Mouse (Mus musculus): ENCODE measurements around the gene Cd82.

The Cd82 gene

GRCm38 (mm10) chr2:93415281-93415680 is 47.7 kb downstream of the Cd82 start:
- DNase-seq (ENCODE audit: low spot score in 2 of 2) = no peak

GRCm38 (mm10) chr2:93414163-93414562 is 48.8 kb downstream of the Cd82 start:
- DNase-seq (ENCODE audit: low spot score in 2 of 2) = no peak

- peak; percentile 40 to 54 for DNase-seq (ENCODE audit: low spot score in 2 of 2)
These were observed 49.4 kb downstream of the Cd82 start for GRCm38 (mm10) chr2:93413367-93414014.

- no peak for DNase-seq (ENCODE audit: low spot score in 2 of 2)
These were observed 50.8 kb downstream of the Cd82 start for GRCm38 (mm10) chr2:93412101-93412500.

- DNase-seq (ENCODE audit: low spot score in 2 of 2) = no peak
These were observed 51.9 kb downstream of the Cd82 start for GRCm38 (mm10) chr2:93410899-93411570.

GRCm38 (mm10) chr2:93405017-93405425 is 57.9 kb downstream of the Cd82 start:
- no peak for DNase-seq (ENCODE audit: low spot score in 2 of 2)

GRCm38 (mm10) chr2:93404169-93404568 is 58.8 kb downstream of the Cd82 start:
- DNase-seq (ENCODE audit: low spot score in 2 of 2) = no peak

GRCm38 (mm10) chr2:93403267-93403666 is 59.7 kb downstream of the Cd82 start:
- no peak for DNase-seq (ENCODE audit: low spot score in 2 of 2)

- no peak for DNase-seq (ENCODE audit: low spot score in 2 of 2)
These were observed 71.7 kb downstream of the Cd82 start for GRCm38 (mm10) chr2:93391198-93391597.

- DNase-seq (ENCODE audit: low spot score in 2 of 2) = no peak
These were observed 72.6 kb downstream of the Cd82 start for GRCm38 (mm10) chr2:93390170-93390926.

- DNase-seq (ENCODE audit: low spot score in 2 of 2) = no peak
These were observed 76.0 kb downstream of the Cd82 start for GRCm38 (mm10) chr2:93386958-93387357.

GRCm38 (mm10) chr2:93383831-93384230 is 79.1 kb downstream of the Cd82 start:
- no peak for DNase-seq (ENCODE audit: low spot score in 2 of 2)

- DNase-seq (ENCODE audit: low spot score in 2 of 2) = no peak
These were observed 82.3 kb downstream of the Cd82 start for GRCm38 (mm10) chr2:93380680-93381089.

GRCm38 (mm10) chr2:93377797-93378196 is 85.1 kb downstream of the Cd82 start:
- no peak for DNase-seq (ENCODE audit: low spot score in 2 of 2)

- DNase-seq (ENCODE audit: low spot score in 2 of 2) = no peak
These were observed 85.8 kb downstream of the Cd82 start for GRCm38 (mm10) chr2:93377157-93377556.

GRCm38 (mm10) chr2:93372872-93373271 is 90.1 kb downstream of the Cd82 start:
- DNase-seq (ENCODE audit: low spot score in 2 of 2) = no peak

- no peak for DNase-seq (ENCODE audit: low spot score in 2 of 2)
These were observed 90.8 kb downstream of the Cd82 start for GRCm38 (mm10) chr2:93372097-93372571.
